Mouse (Mus musculus) heart, embryonic 16.5 days (tissue): ENCODE data around the gene Hspb6. TPM values are rescaled to one million over a fixed set of nuclear protein-coding genes. Genes with fewer than 3 reads are reported as not detected.

ENCODE experiments used
- ATAC-seq: fragments of 200-750 bp; cut with Nextera tagmentation; replicated peaks from 2 replicates; pipeline ENCODE4 v1.8.0; 2017; ENCODE audit warnings: moderate number of reproducible peaks; ENCODE audit not compliant: insufficient read depth, low FRiP score; ENCODE audit errors: extremely low read depth
- H3K27ac ChIP-seq: fragments of 300-500 bp; sonication (generic); 2 replicates; pipeline ENCODE4 v1.5.1; 2014; ENCODE audit warnings: mild to moderate bottlenecking, low read length, control low read depth, moderate library complexity
- H3K27me3 ChIP-seq: fragments of 300-500 bp; sonication (generic); 2 replicates; pipeline ENCODE4 v1.6.1; 2014; ENCODE audit warnings: low read length, mixed read lengths; ENCODE audit not compliant: control insufficient read depth, insufficient read depth
- H3K36me3 ChIP-seq: fragments of 300-500 bp; sonication (generic); 2 replicates; pipeline ENCODE4 v1.6.1; 2014; ENCODE audit not compliant: control insufficient read depth, insufficient read depth
- H3K4me1 ChIP-seq: fragments of 300-500 bp; sonication (generic); 2 replicates; pipeline ENCODE4 v1.6.1; 2014; ENCODE audit warnings: low read length, mixed read lengths; ENCODE audit not compliant: control insufficient read depth, insufficient read depth
- H3K4me2 ChIP-seq: fragments of 300-500 bp; sonication (generic); 2 replicates; pipeline ENCODE4 v1.6.1; 2014; ENCODE audit warnings: low read depth, mild to moderate bottlenecking, control low read depth, low read length
- H3K4me3 ChIP-seq: fragments of 300-500 bp; sonication (generic); 2 replicates; pipeline ENCODE4 v1.5.1; 2014; ENCODE audit warnings: mild to moderate bottlenecking, control low read depth, low read length
- H3K9ac ChIP-seq: fragments of 300-500 bp; sonication (generic); 2 replicates; pipeline ENCODE4 v1.6.1; 2014; ENCODE audit warnings: low read length, control low read depth
- H3K9me3 ChIP-seq: fragments of 300-500 bp; sonication (generic); replicated peaks from 2 replicates; pipeline ENCODE4 v1.6.1; 2016; ENCODE audit warnings: low read length; ENCODE audit not compliant: control insufficient read depth
- WGBS: fragments of 180-500 bp; shearing (Covaris S2); extraction: QIAGEN DNeasy Blood & Tissue Kit; methylation state at CpG from one replicate; pipeline ENCODE4 v1.1.7; 2014; 5-methylcytosine and 5-hydroxymethylcytosine counted together
- polyA plus RNA-seq: library from polyadenylated mRNA; unstranded; fragments of >200 nt; fragmentation: Nextera tagmentation; extraction: Ambion mirVana; gene quantifications from 2 replicates; pipeline ENCODE4 v1.2.1, GENCODE M21; 2015

Gene Hspb6
- polyA plus RNA-seq, 1 experiment from 2014 or later, result 205 TPM

DNA sequence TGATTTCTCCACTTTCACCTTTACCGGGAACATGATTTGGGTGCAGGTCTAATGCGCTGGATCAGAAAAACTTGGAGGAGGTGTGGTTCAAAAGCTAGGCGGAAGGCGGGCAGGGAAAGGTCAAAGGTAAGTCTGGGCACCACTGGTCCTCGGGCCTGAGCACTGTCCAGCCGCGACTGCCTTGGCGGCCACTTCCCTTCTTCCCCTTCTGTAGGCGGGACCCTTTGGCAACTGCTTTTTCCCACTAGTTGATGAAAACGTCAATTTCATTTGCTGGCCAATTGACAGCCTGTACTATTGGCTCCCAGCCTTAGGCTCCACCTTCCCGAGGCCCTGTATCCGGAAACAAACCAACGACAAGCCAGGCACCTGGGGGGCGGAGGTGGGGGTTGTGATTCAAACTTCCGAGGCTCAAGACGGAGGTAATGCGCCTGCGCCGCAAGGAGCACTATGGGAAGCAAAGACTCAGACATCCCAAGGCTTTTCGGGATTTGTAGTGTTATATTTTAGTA, 7.5 kb downstream of the Hspb6 start, which contains the start of gene Lin37:
TSS of gene Lin37 (minus strand) at position 396 of the 512 bp plus-strand sequence.
- WGBS, result under 1% methylated on average over 20 of the region's 20 CpGs
- H3K27me3 ChIP-seq, result no peaks in the 10 kb centered on the region
- H3K4me1 ChIP-seq, result peaks cover 19% of the 10 kb centered on the region
- H3K36me3 ChIP-seq, result peaks cover 30% of the 10 kb centered on the region
- H3K4me3 ChIP-seq, result peak within 1 kb of the TSS; percentile 82
- peak within 1 kb of the TSS; percentile 81 for H3K27ac ChIP-seq
- H3K9me3 ChIP-seq, result no peaks in the 10 kb centered on the region
- H3K4me2 ChIP-seq, result peak within 1 kb of the TSS; percentile 99
- H3K9ac ChIP-seq, result peak within 1 kb of the TSS; percentile 86
- ATAC-seq, result peak; percentile 83

DNA sequence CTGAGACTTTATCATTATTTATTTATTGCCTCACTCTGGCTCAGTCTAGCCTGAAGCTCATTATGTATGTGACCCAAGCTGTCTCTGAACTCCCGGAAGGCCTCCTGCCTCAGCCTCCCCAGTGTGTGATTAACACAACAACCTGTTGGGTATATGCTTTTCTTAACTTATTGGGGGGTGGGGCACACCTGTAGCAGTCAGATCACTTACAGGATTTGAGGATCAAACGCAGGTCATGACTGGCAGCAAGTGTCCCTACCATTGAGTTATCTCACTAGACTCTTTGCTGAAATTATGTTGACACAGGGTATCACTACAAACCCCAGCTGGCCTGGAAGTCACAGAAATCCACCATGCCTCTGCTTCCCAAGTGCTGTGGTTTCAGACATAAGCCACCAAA, 8.3 kb downstream of the Hspb6 start:
- Histone ChIP-seq H3K4me2 (peak overlapping the region; percentile 99; the same call in 1 of the 2 replicates), H3K36me3 (peaks cover 24% of the 10 kb centered on the region), H3K4me3 (no peak overlapping the region), H3K9me3 (no peaks in the 10 kb centered on the region), H3K27me3 (no peaks in the 10 kb centered on the region), H3K4me1 (peaks cover 19% of the 10 kb centered on the region), H3K9ac (peak overlapping the region; percentile 67), H3K27ac (peak overlapping the region; percentile 65)
- WGBS, result 63% methylated on average over 2 of the region's 2 CpGs
- ATAC-seq, result no peak

DNA sequence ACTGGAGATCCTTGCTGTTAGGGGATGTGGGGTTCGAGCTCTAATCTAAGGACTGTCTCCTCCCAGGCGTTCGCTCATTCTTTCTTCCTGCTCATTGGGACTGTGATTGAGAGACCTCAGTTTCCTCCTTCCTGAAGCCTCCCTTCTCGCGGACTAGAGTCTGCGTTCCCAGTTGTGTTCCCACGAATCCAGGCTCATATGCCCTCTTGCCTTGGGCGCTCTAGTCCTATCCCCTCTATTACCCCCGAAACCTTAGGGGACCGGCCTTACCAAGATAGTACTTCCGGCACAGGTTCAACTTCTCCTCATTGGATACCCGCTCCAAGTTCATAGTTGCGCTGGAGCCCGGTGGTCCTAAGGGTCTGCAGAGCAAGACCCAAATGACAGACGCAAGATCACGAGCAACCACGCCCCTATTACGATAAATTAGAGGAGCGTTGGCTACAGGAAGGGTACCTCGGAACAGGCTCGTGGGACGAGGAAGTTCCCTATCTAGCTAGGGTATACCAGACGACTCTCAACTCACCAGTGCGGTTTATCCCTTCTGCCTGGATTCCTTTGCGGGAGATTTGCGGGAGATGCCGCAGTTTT, 10.6 kb downstream of the Hspb6 start:
- H3K4me3 ChIP-seq, result peak overlapping the region; percentile 95
- under 1% methylated on average over 27 of the region's 27 CpGs for WGBS
- H3K27me3 ChIP-seq, result no peaks in the 10 kb centered on the region
- H3K27ac ChIP-seq, result peak overlapping the region; percentile 99
- H3K36me3 ChIP-seq, result peaks cover 17% of the 10 kb centered on the region
- H3K4me2 ChIP-seq, result peak overlapping the region; percentile 89
- H3K9ac ChIP-seq, result peak overlapping the region; percentile 76
- H3K4me1 ChIP-seq, result peaks cover 19% of the 10 kb centered on the region
- H3K9me3 ChIP-seq, result no peaks in the 10 kb centered on the region
- ATAC-seq, result no peak

DNA sequence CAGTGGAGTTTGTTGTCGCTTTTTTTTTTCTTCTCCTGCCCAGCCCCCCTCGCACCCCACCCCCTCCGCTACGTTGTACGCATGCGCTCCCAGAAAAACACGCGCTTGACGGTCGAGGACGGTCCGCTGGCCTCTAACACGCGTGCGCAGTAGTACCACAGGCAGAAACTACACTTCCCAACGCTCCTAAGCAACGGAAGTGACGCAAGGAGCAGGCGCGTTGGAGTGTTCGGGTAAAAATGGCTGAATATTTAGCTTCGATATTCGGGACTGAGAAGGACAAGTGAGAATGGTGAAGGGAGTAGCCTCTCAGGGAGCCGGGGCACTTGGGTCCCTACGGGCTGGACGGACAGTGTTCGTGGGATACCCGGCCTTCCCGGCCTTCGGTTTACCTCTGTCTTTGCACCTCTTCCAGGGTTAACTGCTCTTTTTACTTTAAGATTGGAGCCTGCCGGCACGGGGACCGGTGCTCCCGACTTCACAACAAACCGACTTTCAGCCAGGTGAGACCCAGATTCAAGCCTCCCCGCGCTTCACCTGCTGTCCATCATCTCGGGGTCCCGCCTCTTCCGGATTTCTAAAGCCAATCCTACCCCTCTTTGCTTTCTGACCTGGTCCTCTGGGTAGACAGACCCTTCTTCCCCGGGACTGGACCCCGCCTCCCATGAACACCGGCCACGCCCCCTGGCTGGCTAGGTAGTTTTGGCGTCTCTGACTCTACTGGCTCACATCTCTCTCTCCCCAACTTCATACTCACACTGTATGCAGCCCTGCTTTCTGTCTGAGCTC, 11.3 kb downstream of the Hspb6 start, which contains the start of the genes U2af1l4, Gm49396 and Psenen:
TSS of gene U2af1l4 (plus strand) at position 185 of the 789 bp plus-strand sequence.
TSS of gene Gm49396 (plus strand) at position 228 of the 789 bp plus-strand sequence.
TSS of gene Psenen (minus strand) at position 511 of the 789 bp plus-strand sequence.
- Histone ChIP-seq H3K4me1 (peaks cover 15% of the 10 kb centered on the region), H3K27me3 (no peaks in the 10 kb centered on the region), H3K9ac (peak within 1 kb of the TSS; percentile 92), H3K4me3 (peak within 1 kb of the TSS; percentile 95), H3K36me3 (peaks cover 21% of the 10 kb centered on the region), H3K9me3 (no peaks in the 10 kb centered on the region), H3K4me2 (peak within 1 kb of the TSS; percentile 89), H3K27ac (peak within 1 kb of the TSS; percentile 99)
- ATAC-seq, result peak; percentile 85
- WGBS, result under 1% methylated on average over 45 of the region's 45 CpGs

DNA sequence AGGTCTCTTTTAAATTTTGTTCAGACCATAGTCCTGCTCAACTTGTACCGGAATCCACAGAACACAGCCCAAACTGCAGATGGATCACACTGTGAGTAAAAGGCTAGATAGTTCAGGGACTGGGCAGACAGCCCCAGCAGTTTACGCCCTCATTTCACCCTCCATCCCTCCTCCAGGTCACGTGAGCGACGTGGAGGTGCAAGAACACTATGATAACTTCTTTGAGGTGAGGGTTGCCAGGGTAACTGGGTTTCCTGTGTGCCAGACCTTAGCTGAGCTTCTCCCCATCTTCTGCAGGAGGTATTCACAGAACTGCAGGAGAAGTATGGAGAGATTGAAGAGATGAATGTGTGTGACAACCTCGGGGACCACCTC, 11.9 kb downstream of the Hspb6 start:
- Histone ChIP-seq H3K27me3 (no peaks in the 10 kb centered on the region), H3K9me3 (no peaks in the 10 kb centered on the region), H3K4me1 (peaks cover 9% of the 10 kb centered on the region), H3K27ac (peak overlapping the region; percentile 99), H3K36me3 (peaks cover 27% of the 10 kb centered on the region), H3K4me2 (peak overlapping the region; percentile 79), H3K4me3 (peak overlapping the region; percentile 95), H3K9ac (peak overlapping the region; percentile 92)
- 21% methylated on average over 6 of the region's 6 CpGs for WGBS
- no peak for ATAC-seq

DNA sequence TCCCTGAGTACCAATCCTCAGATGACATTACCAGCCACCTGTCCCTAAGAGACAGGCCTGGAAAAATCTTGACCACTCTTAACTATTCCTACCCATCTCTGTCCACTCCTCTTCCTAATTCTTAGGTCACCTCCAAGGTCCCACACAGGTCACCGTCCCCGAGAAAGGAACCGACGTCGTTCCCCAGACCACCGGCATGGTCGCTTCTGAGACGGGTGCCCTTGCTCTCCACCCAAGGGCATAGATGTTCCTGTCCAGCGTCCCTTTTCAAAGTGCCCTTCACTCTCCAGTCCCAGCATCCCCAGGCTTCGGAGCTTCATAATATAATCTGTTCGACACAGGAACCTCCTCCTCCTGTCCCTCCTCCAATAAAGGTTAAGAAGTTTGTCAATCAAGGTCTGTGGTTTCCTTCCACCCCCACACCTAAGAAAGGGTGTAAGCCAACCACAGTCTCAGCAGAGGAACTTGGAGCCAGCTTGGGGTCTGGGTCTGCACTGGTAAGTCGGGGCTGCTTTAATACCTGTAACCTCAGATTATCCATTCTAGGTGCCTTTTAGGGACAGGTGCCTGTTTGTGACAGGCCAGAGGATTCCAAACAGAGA, 13.1 kb downstream of the Hspb6 start, which contains the start of gene Igflr1:
TSS of gene Igflr1 (plus strand) at position 458 of the 602 bp plus-strand sequence.
- Histone ChIP-seq H3K4me3 (no peak within 1 kb of the TSS), H3K36me3 (peaks cover 39% of the 10 kb centered on the region), H3K9me3 (no peaks in the 10 kb centered on the region), H3K27ac (no peak within 1 kb of the TSS), H3K4me2 (no peak within 1 kb of the TSS), H3K27me3 (no peaks in the 10 kb centered on the region), H3K9ac (no peak within 1 kb of the TSS), H3K4me1 (peaks cover 8% of the 10 kb centered on the region)
- 91% methylated on average over 12 of the region's 12 CpGs for WGBS
- no peak for ATAC-seq

DNA sequence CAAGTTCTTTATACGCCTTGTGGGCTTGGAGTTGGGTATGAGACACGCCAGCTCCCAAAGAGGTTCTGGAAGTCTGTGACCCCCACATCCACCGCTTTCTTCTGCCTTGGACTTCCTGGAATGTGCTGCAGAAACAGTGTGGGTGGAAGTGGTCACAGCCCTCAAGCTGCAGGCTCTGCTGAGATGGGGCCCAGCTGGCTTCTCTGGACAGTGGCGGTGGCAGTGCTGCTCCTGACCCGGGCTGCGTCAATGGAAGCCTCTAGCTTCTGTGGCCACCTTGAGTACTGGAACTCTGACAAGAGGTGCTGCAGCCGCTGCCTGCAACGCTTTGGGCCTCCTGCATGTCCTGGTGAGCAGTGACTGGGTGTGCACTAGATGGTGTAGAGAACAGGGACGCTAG, 14.1 kb downstream of the Hspb6 start:
- peaks cover 47% of the 10 kb centered on the region for H3K36me3 ChIP-seq
- H3K27ac ChIP-seq, result no peak overlapping the region
- 79% methylated on average over 9 of the region's 9 CpGs for WGBS
- no peak overlapping the region for H3K4me3 ChIP-seq
- no peak overlapping the region for H3K4me2 ChIP-seq
- no peak overlapping the region for H3K9ac ChIP-seq
- H3K9me3 ChIP-seq, result no peaks in the 10 kb centered on the region
- H3K4me1 ChIP-seq, result peaks cover 6% of the 10 kb centered on the region
- no peak for ATAC-seq
- no peaks in the 10 kb centered on the region for H3K27me3 ChIP-seq

DNA sequence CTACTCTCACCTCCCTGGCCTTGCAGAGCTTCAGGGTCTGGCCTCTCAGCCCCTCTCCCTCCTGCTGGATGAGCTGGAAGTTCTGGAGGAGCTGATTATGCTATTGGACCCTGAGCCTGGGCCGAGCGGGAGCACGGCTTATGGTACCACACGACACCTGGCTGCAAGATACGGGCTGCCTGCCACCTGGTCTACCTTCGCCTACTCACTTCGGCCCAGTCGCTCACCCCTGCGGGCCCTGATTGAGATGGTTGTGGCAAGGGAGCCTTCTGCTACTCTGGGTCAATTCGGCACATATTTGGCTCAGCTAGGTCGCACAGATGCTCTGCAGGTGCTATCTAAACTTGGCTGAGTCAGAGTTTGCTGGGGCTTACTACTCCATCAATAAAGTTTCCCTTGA, 15.6 kb downstream of the Hspb6 start:
- peaks cover 6% of the 10 kb centered on the region for H3K4me1 ChIP-seq
- H3K4me2 ChIP-seq, result no peak overlapping the region
- no peak for ATAC-seq
- H3K9me3 ChIP-seq, result no peaks in the 10 kb centered on the region
- H3K4me3 ChIP-seq, result no peak overlapping the region
- H3K27ac ChIP-seq, result no peak overlapping the region
- H3K36me3 ChIP-seq, result peaks cover 58% of the 10 kb centered on the region
- H3K27me3 ChIP-seq, result no peaks in the 10 kb centered on the region
- H3K9ac ChIP-seq, result no peak overlapping the region
- WGBS, result 86% methylated on average over 11 of the region's 11 CpGs
